Mouse (Mus musculus): ENCODE results near the gene Ghr.

DNA sequence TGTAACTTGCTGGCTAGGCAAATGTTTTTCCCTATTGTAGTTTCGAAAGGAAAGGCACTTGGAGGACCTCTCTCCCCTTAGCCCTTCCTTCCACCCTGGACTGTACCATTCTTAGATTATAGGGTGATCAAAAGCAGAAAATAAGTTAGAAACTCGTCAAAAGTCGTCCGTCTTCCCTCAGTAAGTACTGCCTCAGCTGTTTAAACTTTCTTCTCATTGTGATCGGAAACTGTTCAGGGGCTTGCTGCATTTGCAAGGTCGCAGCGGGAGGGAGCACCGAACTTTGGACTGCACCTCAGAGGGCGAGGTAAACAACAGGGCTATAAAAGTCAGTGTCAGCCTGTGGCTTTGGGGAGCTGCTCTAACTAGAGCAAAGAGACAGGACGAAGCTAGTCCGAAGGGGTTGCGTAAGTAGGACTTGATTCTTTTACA lies 312.6 kb downstream of the Ghr start:
- TF ChIP-seq CTCF (IDR thresholded peaks at IDR 0.05; ENCODE audit: extremely low read depth, insufficient read depth, insufficient read length, insufficient replicate concordance) (no peak), POLR2A (IDR thresholded peaks at IDR 0.05; ENCODE audit: low read depth, low read length) (peak; percentile 91)
